Mouse (Mus musculus) cerebellum, adult 2 months (tissue): Measurements from ENCODE around the gene H3f3b.

Experiments used
- CTCF ChIP-seq: fragments of 200-500 bp; IDR thresholded peaks from 2 replicates; pipeline ENCODE4 v1.5.1; 2011; ENCODE audit warnings: low read depth, mild to moderate bottlenecking, control low read depth, low read length, moderate library complexity, borderline replicate concordance; ENCODE audit not compliant: insufficient read depth
- POLR2A ChIP-seq: fragments of 200-500 bp; IDR thresholded peaks from 2 replicates; pipeline ENCODE4 v1.6.1; 2011; ENCODE audit warnings: low read length, control low read depth, borderline replicate concordance; ENCODE audit not compliant: insufficient read depth

- TF ChIP-seq CTCF (no peak), POLR2A (no peak)
Measured at GRCm38 (mm10) chr11:115975083-115975420, 52.7 kb downstream of the H3f3b start.
